Mouse (Mus musculus) cerebellum, postnatal 4 days (tissue): ENCODE results near the gene Ankrd26.

Experiments
- DNase-seq, 2 experiments: peaks; one replicate each; pipeline ENCODE4 v3.0.0; 2022; ENCODE audit warnings: low spot score in 2 of 2, mixed read lengths in 1 of 2

Ankrd26 gene

GRCm38 (mm10) chr6:118478957-118479708 lies 82.9 kb downstream of the Ankrd26 start, which contains the start of gene Zfp9:
TSS of gene Zfp9 (minus strand) at chr6:118479320.
- DNase-seq = peak; percentile 59 to 76

GRCm38 (mm10) chr6:118477875-118478785 lies 83.9 kb downstream of the Ankrd26 start:
- DNase-seq = no peak

GRCm38 (mm10) chr6:118462069-118462705 lies 99.8 kb downstream of the Ankrd26 start:
- no peak for DNase-seq

GRCm38 (mm10) chr6:118457726-118458125 lies 104.3 kb downstream of the Ankrd26 start:
- DNase-seq = no peak

- peak; percentile 86 to 90 for DNase-seq
These were observed 106.9 kb downstream of the Ankrd26 start, which contains the start of gene Zfp248 for GRCm38 (mm10) chr6:118455042-118455631. TSS of gene Zfp248 (minus strand) at chr6:118455528.

GRCm38 (mm10) chr6:118454452-118454851 lies 107.6 kb downstream of the Ankrd26 start:
- DNase-seq = no peak
